Mouse (Mus musculus) 416B (cell line): Measurements from ENCODE around the gene Olfr1504.
"Not testable (repeated sequence)": the region's sequence is repeated elsewhere in the genome, so short reads cannot be mapped to it uniquely, and the experiment has no call there.

ENCODE experiments used
- DNase-seq: peaks from one replicate; pipeline ENCODE4 v3.0.0; 2011; ENCODE audit warnings: low read depth

Gene Olfr1504

GRCm38 (mm10) chr19:13897828-13898227 lies at the start of gene Olfr1504:
Olfr1504 (minus strand) TSS chr19:13897928.
- DNase-seq: no peak

GRCm38 (mm10) chr19:13913230-13913629 lies 15.5 kb upstream of the Olfr1504 start, which contains the start of gene Olfr1505:
Olfr1505 (plus strand) TSS chr19:13913530.
- no peak for DNase-seq

- no peak for DNase-seq
Measured at GRCm38 (mm10) chr19:13861495-13861894, 36.2 kb downstream of the Olfr1504 start, which contains the start of gene Olfr1502. Olfr1502 (plus strand) TSS chr19:13861795.

- DNase-seq: not testable (repeated sequence)
Measured at GRCm38 (mm10) chr19:13850592-13850991, 47.1 kb downstream of the Olfr1504 start, which contains the start of gene Olfr1501. Olfr1501 (minus strand) TSS chr19:13850692.
